Mouse (Mus musculus): ENCODE measurements around the gene Evi5l. TPM values are rescaled to one million over a fixed set of nuclear protein-coding genes. Genes with fewer than 3 reads are reported as not detected.

Gene Evi5l
- 10.2 TPM for polyA plus RNA-seq (2015; fragmentation: Illumina TruSeq; extraction: RNeasy Lipid Tissue Mini Kit (QIAGEN cat#74804); ENCODE audit: insufficient read depth, low replicate concordance)

GRCm38 (mm10) chr8:4165852-4166751 lies at the start of gene Evi5l:
Evi5l (plus strand) TSS chr8:4166567.

GRCm38 (mm10) chr8:4133798-4134197 lies 32.6 kb upstream of the Evi5l start, which contains the start of gene Cd209g:
Cd209g (plus strand) TSS chr8:4134098.

DNA sequence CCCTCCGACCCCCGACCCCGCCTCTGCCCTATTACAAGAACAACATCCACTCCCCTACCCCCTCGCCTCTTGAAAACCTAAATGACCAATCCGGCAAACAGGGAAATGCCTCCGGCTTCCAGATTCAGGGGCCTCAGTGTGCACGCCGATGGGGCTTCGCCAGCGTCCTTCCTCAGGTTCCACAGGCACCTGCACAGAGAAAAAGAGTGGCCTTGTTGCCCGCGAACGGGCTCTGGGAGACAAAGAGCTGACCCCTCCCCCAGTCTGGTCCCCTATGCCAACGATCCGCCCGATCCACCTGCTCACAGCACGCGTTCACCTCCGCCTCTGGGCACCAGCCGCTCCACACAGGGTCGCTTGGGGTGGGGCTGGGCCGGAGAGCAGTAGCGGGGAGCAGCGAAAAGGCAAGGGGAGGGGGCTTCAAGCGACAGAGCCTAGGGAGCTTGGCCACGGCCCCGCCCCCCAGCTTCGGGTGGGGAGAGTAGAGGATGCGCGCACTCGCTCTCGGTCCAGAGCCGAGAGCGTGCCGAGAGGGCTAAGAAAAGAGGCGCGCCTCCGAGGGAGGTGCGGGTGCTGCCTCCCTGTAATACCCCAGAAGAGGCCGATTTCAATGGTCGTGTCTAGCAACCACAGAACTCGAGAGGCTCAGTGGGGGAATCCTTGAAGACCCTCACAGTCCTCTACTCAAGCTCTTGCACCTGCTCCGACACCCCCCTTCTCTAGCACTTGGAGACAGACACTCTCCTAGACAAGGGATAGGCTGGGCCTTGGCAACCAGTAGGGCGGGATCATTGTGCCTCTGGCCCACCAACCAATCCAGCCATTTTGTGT lies 50.6 kb downstream of the Evi5l start, which contains the start of gene Prr36:
TSS of gene Prr36 (minus strand) at position 669 of the 831 bp plus-strand sequence.

GRCm38 (mm10) chr8:4226739-4227347 lies 60.5 kb downstream of the Evi5l start, which contains the start of gene Lrrc8e:
Lrrc8e (plus strand) TSS chr8:4226827.

DNA sequence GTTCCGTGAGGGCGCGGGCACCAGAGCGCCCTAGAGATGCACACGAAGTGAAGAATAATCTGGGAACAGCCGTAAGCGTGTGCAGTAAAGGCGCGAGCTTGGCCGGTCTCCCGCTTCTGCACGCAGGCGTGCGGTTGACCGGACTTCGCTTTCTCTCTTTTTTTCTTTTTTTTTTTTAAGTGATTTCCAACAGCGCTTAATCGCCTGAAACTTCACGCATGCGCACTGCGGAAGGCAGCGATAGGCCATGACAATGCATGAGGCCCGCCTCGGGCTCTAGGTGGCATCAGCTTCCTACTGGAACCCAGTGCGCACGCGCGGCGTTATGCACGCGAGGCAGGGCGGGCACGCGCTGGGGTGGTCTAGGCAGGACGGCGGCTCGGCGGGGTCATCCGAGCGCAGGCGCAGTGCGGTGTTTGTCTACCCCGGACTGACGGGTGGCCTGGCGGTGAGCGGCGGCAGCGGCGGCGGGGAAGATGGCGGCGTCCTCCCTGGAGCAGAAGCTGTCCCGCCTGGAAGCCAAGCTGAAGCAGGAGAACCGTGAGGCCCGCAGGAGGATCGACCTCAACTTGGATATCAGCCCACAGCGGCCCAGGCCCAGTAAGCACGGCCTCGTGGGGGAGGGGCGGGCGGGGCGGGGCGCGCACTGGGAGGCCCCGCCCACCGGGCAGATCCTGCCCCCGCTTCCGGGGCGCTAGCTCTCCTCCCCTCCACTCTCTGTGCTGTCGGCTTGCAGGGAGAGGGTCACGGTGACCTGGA lies 72.2 kb downstream of the Evi5l start, which contains the start of the genes Map2k7 and Gm49320:
TSS of gene Map2k7 (plus strand) at position 307 of the 759 bp plus-strand sequence.
TSS of gene Gm49320 (plus strand) at position 432 of the 759 bp plus-strand sequence.

GRCm38 (mm10) chr8:4247951-4248540 lies 81.7 kb downstream of the Evi5l start, which contains the start of gene Tgfbr3l:
Tgfbr3l (plus strand) TSS chr8:4248214.

DNA sequence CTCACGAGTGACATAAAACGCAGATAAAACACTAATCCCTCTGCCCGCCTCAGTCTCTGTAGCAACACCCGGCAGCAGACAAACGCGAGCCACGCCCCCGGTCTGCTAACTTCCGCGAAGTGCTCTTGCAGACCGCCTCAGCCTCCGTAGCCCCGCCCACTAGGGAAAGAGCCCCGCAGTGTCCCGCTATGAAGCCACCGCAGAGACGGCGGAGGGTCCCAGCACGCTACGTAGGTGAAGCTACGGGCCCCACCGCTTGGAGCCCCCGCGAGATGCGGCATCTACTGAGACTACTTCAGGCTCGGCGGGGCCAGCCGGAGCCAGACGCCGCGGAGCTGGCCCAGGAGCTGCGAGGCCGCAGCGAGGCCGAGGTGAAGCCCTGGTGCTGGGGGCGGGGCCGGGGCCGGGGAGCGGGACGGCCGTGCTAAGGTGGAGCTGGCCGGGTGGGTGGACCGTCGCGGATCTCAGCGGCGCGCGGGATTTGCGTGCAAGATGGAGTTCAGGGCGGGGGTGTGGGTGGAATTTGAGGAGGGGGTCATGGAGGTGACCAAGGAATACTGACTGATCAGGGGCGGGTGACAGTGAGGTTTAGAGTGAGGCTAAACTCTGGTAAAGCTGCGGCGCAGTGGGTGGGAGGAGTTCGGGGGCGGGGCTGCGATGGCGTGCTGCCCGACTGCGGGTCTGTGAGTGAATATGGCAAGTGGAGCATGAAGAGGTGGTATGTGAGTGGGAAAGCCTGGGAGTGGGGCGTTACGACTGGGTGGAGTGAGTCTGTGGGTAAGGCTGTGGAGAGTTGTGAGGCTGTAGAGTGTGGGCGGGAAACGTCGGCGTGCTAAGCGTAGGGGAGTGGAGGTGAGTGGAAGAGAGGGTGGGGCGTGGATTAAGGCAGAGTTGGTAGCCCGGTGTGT lies 86.8 kb downstream of the Evi5l start, which contains the start of gene Snapc2:
TSS of gene Snapc2 (plus strand) at position 147 of the 908 bp plus-strand sequence.

DNA sequence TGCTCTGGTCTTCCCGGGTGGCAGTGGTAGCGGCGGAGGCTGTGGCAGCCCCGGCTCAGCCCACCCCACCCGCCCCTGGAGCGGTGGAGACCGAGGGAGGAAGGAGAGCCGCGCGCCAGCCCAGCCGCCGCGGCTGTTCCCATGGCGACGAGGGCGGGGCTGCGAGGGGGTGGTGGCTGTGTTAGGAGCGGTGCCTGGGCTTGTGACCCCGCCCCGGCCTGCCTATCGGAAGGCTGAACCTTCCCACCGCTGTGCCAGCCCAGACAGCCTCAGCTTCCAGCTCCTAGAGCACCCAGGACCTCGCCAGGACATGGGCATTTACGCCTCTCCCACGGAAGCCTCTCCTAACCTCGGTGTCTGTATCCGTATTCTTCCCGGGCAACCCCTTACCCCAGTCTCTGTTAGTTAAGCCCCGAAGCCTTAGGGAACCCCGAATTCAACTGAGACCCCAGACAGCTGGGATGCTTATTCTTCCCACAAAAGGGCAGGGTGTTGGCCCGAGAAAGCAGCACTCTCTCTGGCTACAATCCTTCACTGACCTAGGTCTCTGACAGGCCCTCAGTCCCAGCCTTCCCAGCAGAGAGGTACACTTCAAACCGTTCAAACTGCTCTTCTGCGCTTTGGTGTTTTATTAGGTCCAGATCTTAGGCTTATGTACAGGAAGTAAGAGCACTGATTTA lies 92.9 kb downstream of the Evi5l start, which contains the start of gene Ctxn1:
TSS of gene Ctxn1 (minus strand) at position 150 of the 680 bp plus-strand sequence.

Other genes with a start within 250 kb of the Evi5l start
- gene Cd209b, start 239.7 kb upstream of the Evi5l start, polyA plus RNA-seq (2015; fragmentation: Illumina TruSeq; extraction: RNeasy Lipid Tissue Mini Kit (QIAGEN cat#74804); ENCODE audit: insufficient read depth, low replicate concordance), result 21.9 TPM
- gene Cd209c, start 211.8 kb upstream of the Evi5l start, polyA plus RNA-seq (2015; fragmentation: Illumina TruSeq; extraction: RNeasy Lipid Tissue Mini Kit (QIAGEN cat#74804); ENCODE audit: insufficient read depth, low replicate concordance), result 6.1 TPM
- 0.32 TPM for gene Cd209f, start 60.7 kb upstream of the Evi5l start, polyA plus RNA-seq (2015; fragmentation: Illumina TruSeq; extraction: RNeasy Lipid Tissue Mini Kit (QIAGEN cat#74804); ENCODE audit: insufficient read depth, low replicate concordance)
- gene Cd209g, start 32.5 kb upstream of the Evi5l start, polyA plus RNA-seq (2015; fragmentation: Illumina TruSeq; extraction: RNeasy Lipid Tissue Mini Kit (QIAGEN cat#74804); ENCODE audit: insufficient read depth, low replicate concordance), result not detected
- 0.26 TPM for gene Prr36, start 50.9 kb downstream of the Evi5l start, polyA plus RNA-seq (2015; fragmentation: Illumina TruSeq; extraction: RNeasy Lipid Tissue Mini Kit (QIAGEN cat#74804); ENCODE audit: insufficient read depth, low replicate concordance)
- gene Lrrc8e, start 60.3 kb downstream of the Evi5l start, polyA plus RNA-seq (2015; fragmentation: Illumina TruSeq; extraction: RNeasy Lipid Tissue Mini Kit (QIAGEN cat#74804); ENCODE audit: insufficient read depth, low replicate concordance), result 0.06 TPM
- 37.2 TPM for gene Map2k7, start 72.2 kb downstream of the Evi5l start, polyA plus RNA-seq (2015; fragmentation: Illumina TruSeq; extraction: RNeasy Lipid Tissue Mini Kit (QIAGEN cat#74804); ENCODE audit: insufficient read depth, low replicate concordance)
- gene Gm49320, start 72.3 kb downstream of the Evi5l start, polyA plus RNA-seq (2015; fragmentation: Illumina TruSeq; extraction: RNeasy Lipid Tissue Mini Kit (QIAGEN cat#74804); ENCODE audit: insufficient read depth, low replicate concordance), result not detected
- 10.9 TPM for gene Tgfbr3l, start 81.6 kb downstream of the Evi5l start, polyA plus RNA-seq (2015; fragmentation: Illumina TruSeq; extraction: RNeasy Lipid Tissue Mini Kit (QIAGEN cat#74804); ENCODE audit: insufficient read depth, low replicate concordance)
- gene Snapc2, start 86.5 kb downstream of the Evi5l start, polyA plus RNA-seq (2015; fragmentation: Illumina TruSeq; extraction: RNeasy Lipid Tissue Mini Kit (QIAGEN cat#74804); ENCODE audit: insufficient read depth, low replicate concordance), result 9.0 TPM
- 1.5 TPM for gene Ctxn1, start 92.7 kb downstream of the Evi5l start, polyA plus RNA-seq (2015; fragmentation: Illumina TruSeq; extraction: RNeasy Lipid Tissue Mini Kit (QIAGEN cat#74804); ENCODE audit: insufficient read depth, low replicate concordance)
- gene Timm44, start 109.3 kb downstream of the Evi5l start, polyA plus RNA-seq (2015; fragmentation: Illumina TruSeq; extraction: RNeasy Lipid Tissue Mini Kit (QIAGEN cat#74804); ENCODE audit: insufficient read depth, low replicate concordance), result 59.1 TPM
- 18.3 TPM for gene Ccl25, start 158.6 kb downstream of the Evi5l start, polyA plus RNA-seq (2015; fragmentation: Illumina TruSeq; extraction: RNeasy Lipid Tissue Mini Kit (QIAGEN cat#74804); ENCODE audit: insufficient read depth, low replicate concordance)
- gene Elavl1, start 158.8 kb downstream of the Evi5l start, polyA plus RNA-seq (2015; fragmentation: Illumina TruSeq; extraction: RNeasy Lipid Tissue Mini Kit (QIAGEN cat#74804); ENCODE audit: insufficient read depth, low replicate concordance), result 74.5 TPM

Data from spleen, adult 10 weeks (tissue).